Comparison of ENCODE assay signal across 8 mouse cellular contexts in the genomic region with DNA sequence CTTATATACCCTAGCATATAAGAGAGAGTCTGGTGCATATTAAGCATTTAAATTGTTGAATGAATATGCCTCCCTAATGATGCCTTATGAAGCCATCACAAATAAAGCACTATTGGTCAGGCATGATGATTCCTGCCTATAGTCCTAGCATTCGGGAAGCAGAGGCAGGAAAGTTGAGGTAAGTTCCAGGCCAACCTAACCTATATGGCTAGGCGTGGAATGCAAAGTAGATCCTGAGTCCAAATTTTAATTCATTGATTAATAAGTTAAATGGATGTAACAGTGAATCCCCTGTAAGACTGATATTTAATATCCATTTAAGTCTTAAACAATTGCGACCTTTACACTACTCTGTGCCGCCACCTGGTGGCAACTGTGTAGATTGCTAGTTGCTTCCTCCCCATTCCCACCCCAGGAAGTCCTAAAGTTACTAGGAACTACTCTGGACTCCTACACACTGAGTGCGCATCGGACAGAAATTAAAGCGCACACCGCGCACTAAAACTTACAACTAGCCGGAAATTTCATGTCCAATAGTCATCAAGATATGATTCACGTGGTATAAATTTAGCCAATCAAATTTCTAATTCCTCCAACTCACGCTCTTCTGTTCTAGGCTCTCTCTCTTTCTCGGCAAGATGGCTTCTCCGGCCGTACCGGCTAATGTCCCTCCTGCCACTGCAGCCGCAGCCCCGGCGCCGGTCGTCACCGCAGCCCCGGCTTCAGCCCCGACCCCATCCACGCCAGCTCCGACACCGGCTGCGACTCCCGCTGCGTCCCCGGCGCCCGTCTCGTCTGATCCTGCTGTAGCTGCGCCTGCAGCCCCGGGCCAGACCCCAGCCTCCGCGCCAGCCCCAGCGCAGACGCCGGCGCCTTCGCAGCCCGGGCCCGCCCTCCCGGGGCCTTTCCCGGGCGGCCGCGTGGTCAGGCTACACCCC. TPM values are rescaled to one million over a fixed set of nuclear protein-coding genes. Genes with fewer than 3 reads are reported as not detected.
DNase-seq lines count a peak whose midpoint lies in the region; ATAC-seq lines count a peak whose summit lies in the region.

Eif3f (plus strand) TSS at position 624 of the 938 bp plus-strand sequence.

- H3K4me3 ChIP-seq in heart, embryonic 10.5 days: peak within 1 kb of the TSS; percentile 97
- peak within 1 kb of the TSS; percentile 99 for H3K4me3 ChIP-seq in kidney, embryonic 15.5 days (replicated peaks)

- H3K4me1 ChIP-seq in heart, embryonic 10.5 days: peaks cover 11% of the 10 kb centered on the region
- H3K4me1 ChIP-seq in kidney, embryonic 15.5 days: peaks cover 16% of the 10 kb centered on the region

- peak within 1 kb of the TSS; percentile 73 for H3K4me2 ChIP-seq in kidney, embryonic 15.5 days

- H3K9ac ChIP-seq in kidney, embryonic 15.5 days: peak within 1 kb of the TSS; percentile 97

- peak; percentile 98 for ATAC-seq in erythroblast, adult 5-6 weeks (replicated peaks; ENCODE audit: low FRiP score, poor library complexity, severe bottlenecking)
- ATAC-seq in kidney, embryonic 15.5 days (replicated peaks; ENCODE audit: low FRiP score): peak; percentile 98
- peak; percentile 93 for ATAC-seq in monocyte, adult 5-6 weeks (replicated peaks; ENCODE audit: insufficient number of reproducible peaks, low FRiP score, low TSS enrichment, poor library complexity, severe bottlenecking)

- H3K36me3 ChIP-seq in heart, embryonic 10.5 days: peaks cover 30% of the 10 kb centered on the region
- H3K36me3 ChIP-seq in kidney, embryonic 15.5 days: peaks cover 31% of the 10 kb centered on the region

- peak; percentile 94 to 95 for DNase-seq in B cell, adult 2 months
- peak; percentile 100 for DNase-seq in brain, adult 2 months (ENCODE audit: low read depth, low spot score)
- peak; percentile 97 for DNase-seq in heart, embryonic 10.5 days (ENCODE audit: low spot score)
- peak; percentile 91 for DNase-seq in liver
- DNase-seq in spleen, postnatal 4 days (ENCODE audit: low spot score in 2 of 2): peak; percentile 89 to 94

- H3K27ac ChIP-seq in heart, embryonic 10.5 days: peak within 1 kb of the TSS; percentile 96
- H3K27ac ChIP-seq in kidney, embryonic 15.5 days: peak within 1 kb of the TSS; percentile 86

- H3K9me3 ChIP-seq in heart, embryonic 10.5 days: no peaks in the 10 kb centered on the region
- no peaks in the 10 kb centered on the region for H3K9me3 ChIP-seq in kidney, embryonic 15.5 days (replicated peaks)

- H3K27me3 ChIP-seq in heart, embryonic 10.5 days (ENCODE audit: insufficient read depth, poor library complexity, severe bottlenecking): no peaks in the 10 kb centered on the region
- H3K27me3 ChIP-seq in kidney, embryonic 15.5 days: no peaks in the 10 kb centered on the region

- WGBS in heart, embryonic 10.5 days: 2% methylated on average over 50 of the region's 50 CpGs
- WGBS in kidney, embryonic 15.5 days: 2% methylated on average over 50 of the region's 50 CpGs

RNA-seq across cellular contexts. Expression of gene Eif3f, which starts in this region (rescaled TPM):
- 51.3 and 67.7 TPM in 2 replicates for total RNA-seq in erythroblast, adult 5-6 weeks (2015; ENCODE audit: low replicate concordance)
- 19.4 and 26.1 TPM in 2 replicates for total RNA-seq in erythroblast, adult 5-6 weeks (2017; ENCODE audit: low replicate concordance)
- polyA plus RNA-seq in heart, embryonic 10.5 days (2016; fragmentation: Nextera tagmentation; extraction: Ambion mirVana): 49.3 and 61.1 TPM in 2 replicates
- polyA plus RNA-seq in kidney, embryonic 15.5 days (2015; fragmentation: Nextera tagmentation; extraction: Ambion mirVana): 83.1 and 86.6 TPM in 2 replicates
- 58.0 to 87.8 TPM (median 78.2 TPM) in 3 replicates for total RNA-seq in monocyte, adult 5-6 weeks (2017)

Comparison
In these comparisons a context has a peak if more than half of its experiments do, and no peak if none do; other contexts are left out.
1. Peak in every context shown above with its lines: DNase-seq, ATAC-seq, H3K4me3 ChIP-seq and H3K27ac ChIP-seq.